Mouse (Mus musculus) ES-Bruce4 (cell line): ENCODE data around the gene Hnrnph2.

Experiments used
- CTCF ChIP-seq: IDR thresholded peaks from one replicate; pipeline ENCODE4 v1.8.1; 2011; ENCODE audit warnings: low read depth, low read length
- EP300 ChIP-seq: IDR thresholded peaks from 2 replicates; pipeline ENCODE4 v1.6.1; 2011; ENCODE audit warnings: low read depth, low read length; ENCODE audit not compliant: insufficient read depth

DNA sequence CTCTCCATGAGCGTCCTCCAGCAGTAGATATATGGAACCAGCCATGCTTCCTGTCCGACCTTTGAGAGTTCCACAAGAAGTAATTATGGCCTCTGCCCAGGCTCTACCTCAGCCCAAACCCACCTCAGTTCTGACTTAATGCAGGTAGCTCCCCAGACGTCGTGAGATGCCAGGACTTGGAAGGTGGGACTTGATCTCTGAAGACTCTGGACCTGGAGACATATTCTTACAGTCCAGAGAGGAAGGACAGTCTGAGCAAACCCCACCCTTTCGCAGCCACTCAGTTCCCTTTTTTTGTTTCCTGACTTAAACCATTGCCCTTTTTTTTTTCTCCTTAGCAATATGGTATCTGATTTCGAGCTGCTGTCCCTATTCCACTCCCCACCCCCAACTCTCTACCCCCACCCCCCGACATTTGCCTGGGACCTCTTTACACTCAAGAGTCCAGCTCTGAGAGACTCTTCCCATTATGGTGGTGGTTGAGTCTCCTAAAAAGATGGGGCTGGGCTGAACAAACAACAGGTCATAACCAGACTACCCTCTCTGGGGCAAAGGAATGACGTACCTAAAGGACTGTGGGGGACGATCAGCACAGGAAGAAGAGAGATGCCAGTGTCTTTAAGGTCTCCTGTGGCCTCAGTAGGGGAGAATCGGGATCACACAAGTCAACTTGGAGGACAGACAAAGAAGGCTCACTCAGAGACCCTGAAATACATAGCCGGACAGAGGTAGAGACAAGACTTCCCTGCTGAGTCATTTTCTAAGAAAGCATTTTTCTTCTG is 17.9 kb upstream of the Hnrnph2 start, which contains the start of gene Btk:
- TF ChIP-seq CTCF (no peak), EP300 (no peak)
